Mouse (Mus musculus): Measurements from ENCODE around the gene Gbp3.

Gbp3 gene

GRCm38 (mm10) chr3:142590431-142591067 lies 30.7 kb downstream of the Gbp3 start:
- no peak for DNase-seq

GRCm38 (mm10) chr3:142594547-142594946 lies 34.7 kb downstream of the Gbp3 start, which contains the start of gene Gbp2b:
Gbp2b (plus strand) TSS chr3:142594847.
- no peak for DNase-seq

- no peak for DNase-seq
Measured at GRCm38 (mm10) chr3:142597923-142598322, 38.1 kb downstream of the Gbp3 start.

- DNase-seq, result no peak
Measured at GRCm38 (mm10) chr3:142601675-142602074, 41.8 kb downstream of the Gbp3 start.

GRCm38 (mm10) chr3:142618658-142619057 lies 58.8 kb downstream of the Gbp3 start:
- DNase-seq, result no peak

GRCm38 (mm10) chr3:142619606-142620005 lies 59.8 kb downstream of the Gbp3 start:
- no peak for DNase-seq

- no peak for DNase-seq
Measured at GRCm38 (mm10) chr3:142620111-142620955, 60.5 kb downstream of the Gbp3 start, which contains the start of gene Gbp2. Gbp2 (plus strand) TSS chr3:142620602.

GRCm38 (mm10) chr3:142620956-142621562 lies 61.2 kb downstream of the Gbp3 start:
- no peak for DNase-seq
